Mouse (Mus musculus): ENCODE data around the gene Rassf7.

Rassf7 gene

DNA sequence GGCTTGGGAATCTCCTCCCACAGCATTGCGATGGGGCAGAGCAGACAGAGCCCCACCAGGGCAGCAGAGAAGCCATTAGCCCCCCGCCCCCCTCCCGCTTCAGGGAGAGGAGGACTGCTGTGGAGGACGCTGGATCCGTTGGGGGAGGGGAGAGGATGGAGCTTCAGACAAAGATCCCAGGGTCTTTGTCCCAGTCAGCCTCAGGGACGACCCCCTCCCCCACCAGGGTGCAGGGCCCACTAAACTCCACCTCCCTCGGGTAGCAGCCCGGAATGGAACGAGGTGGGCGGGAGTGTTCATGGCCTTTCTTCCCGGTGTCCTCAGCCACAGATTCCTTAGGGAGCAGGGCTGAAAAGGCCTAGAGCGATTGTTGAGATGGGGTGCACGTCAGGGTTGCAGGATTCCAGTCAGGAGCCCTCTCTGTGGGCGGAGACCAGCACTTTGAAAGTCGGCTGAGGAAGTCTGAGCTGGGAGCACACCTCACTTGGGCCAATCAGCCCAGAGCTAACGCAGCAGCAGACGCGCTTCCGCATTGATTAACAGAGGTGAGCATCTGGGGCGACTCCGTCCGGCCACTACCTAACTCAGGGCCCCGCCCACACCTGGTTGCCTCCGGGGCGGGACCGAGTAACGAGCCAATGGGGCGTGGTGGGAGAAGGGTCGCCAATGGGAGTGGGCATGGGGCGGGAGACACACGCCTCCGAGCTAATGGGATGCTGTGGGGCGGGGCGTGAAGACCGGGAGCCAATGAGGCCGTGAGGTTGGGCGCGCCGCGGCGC lies at the start of gene Rassf7:
TSS of gene Rassf7 (plus strand) at position 760 of the 779 bp plus-strand sequence.
- DNase-seq (ENCODE audit: low spot score in 2 of 2), result peak; percentile 93 to 94

DNA sequence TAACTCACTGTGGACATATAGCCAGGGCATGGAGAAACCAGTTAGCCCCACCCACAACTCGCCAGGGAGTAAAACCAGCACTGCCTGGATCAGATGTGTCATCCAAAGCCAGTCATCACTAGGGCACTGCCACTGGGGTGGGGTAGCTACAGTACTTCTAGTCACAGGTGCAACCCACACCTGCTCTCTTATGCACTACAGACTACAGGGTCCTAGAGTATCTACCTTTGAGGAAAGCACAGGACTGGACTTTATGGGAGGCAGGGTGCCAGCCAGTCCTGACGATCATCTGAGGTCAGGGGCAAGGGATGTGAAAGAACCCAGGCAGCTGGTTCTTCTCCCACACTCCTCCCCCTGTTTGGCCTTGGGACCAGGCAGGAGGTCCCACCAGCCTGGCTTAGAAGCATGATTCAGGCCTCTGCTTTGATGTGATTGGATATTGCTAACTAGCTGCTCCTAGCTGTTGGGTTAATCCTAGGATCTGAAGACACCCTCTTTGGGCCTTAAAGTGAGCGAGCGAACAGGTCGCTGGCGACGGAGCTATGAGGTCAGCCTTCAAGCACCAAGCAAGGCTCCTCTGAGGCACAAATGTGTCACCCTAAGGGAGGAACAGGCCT lies 47.7 kb upstream of the Rassf7 start:
- DNase-seq (ENCODE audit: low spot score in 2 of 2), result peak; percentile 55 to 67

DNA sequence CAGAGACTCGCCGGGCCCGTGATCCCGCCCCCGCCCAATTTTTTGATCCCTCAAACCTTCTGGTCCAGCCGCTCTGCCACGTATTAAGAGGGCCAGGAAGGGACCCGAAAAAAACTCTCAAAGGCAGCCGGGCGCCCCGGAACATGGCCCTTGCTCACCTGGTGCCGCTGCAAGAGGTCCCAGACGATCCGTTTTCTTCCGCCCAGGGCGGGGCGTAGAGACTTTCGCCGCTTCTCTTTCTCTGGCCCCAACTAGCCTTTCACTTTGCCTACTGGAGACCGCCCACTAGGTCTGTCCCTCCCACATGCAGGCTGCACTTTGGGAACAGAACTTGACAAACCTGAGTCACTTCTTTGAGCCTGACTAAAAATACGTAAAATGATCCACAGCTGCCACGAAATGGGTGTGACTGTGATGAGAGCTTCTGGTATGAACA lies 47.1 kb upstream of the Rassf7 start:
- DNase-seq (ENCODE audit: low spot score in 2 of 2), result peak; percentile 76 to 83

DNA sequence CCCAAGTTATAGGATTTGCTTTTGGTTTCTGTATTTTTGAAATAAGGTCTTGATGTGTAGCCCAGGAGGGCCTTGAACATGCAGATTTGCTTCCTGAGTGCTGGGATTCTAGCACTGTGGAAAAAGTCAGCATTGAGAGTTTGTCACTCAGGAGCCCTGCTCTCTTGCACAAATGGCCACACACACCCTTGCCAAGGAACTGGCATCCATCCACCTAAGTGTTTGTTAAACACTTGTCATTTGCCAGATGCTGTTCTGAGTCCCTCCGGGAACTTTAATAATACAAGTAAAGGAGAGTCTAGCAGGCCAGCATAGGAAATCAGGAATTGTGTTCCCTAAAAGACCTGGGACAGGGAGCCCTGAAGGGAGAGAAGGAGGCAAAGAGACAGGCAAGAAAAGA lies 46.4 kb upstream of the Rassf7 start:
- DNase-seq (ENCODE audit: low spot score in 2 of 2), result no peak

DNA sequence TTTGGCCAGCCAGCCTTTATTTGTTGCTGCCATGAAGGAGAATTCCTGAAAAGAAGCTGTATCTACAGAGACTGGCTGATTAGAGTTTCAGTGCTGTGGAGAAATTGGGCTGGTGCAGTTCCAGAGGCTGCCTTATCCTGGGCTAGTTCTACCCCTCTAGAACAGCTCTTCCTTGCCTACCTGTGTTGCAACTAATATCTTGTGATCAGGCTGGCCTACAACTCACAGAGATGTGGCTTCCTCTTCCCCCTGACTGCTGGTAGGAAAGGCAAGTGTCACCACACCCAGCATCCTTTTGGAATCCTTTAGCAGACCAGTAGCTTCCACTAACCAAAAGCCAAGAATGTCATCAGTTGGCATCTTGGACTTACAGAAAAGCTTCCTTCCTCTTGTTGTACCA lies 45.8 kb upstream of the Rassf7 start:
- DNase-seq (ENCODE audit: low spot score in 2 of 2), result no peak

DNA sequence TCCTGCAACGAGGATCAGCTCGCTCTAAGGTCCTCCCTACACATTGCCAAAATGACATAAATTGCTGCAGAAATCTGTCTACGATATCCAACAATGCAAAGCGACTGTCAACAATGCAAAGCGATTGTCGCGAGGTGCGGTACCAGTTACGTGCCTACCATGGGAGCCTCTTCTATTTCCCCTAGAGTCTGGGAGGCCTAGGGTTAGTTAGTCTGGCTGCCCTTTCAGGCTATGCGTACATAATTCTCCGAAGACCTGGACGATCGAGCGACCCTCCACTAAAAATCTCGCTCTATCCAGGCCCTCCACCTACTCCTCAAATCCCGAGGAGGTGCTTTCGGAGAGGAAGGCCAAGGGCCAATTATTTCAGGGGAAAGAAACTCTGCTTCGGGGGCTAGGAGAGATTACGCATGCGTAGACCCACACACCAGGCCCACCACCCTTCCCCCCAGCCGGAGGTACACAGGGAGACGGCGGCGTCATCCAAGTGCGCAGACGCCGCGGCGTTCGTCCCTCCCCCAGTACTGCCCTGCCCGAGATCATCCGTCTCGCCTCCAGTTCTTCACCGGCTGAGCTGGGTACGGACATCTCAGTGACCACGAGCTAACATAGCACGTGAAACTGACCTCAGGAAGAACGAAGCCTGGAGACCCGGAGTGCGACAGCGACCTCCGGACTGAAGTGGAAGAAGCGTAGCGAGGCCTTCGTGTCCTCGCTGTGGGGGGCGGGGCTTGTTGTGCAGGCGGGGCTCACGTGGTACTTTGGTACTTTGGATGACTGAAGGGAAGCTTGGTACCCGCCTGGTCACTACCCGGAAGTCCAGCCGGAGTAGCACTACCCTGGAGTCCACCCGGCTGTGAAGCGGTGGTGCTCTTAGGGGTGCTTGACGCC lies 43.3 kb upstream of the Rassf7 start, which contains the start of gene Rnh1:
TSS of gene Rnh1 (minus strand) at position 742 of the 891 bp plus-strand sequence.
- DNase-seq (ENCODE audit: low spot score in 2 of 2), result peak; percentile 87 to 89

DNA sequence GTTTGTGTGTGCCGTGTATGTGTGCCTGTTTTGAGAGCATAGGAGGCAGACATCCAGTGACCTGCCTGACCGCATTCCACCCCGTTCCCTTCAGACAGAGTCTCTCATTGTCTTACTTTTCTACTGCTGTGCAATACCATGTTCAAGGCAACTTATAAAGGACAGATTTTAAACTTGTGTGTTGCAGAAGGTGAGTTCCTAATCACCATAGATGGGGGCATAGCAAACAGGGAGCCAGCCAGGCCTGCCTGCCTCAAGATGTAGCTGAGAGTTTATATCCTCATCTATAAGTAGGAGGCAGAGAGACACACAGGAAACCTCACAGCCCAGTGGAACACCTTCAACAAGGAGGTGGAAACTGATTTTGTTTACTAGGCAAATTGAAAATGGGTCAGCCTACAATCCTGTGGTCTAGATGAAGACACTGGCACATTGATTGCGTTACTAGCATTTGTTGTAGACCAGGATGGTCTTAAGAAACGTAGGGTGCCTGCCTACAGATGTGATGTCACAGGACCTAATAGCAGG lies 42.3 kb upstream of the Rassf7 start:
- DNase-seq (ENCODE audit: low spot score in 2 of 2), result no peak

DNA sequence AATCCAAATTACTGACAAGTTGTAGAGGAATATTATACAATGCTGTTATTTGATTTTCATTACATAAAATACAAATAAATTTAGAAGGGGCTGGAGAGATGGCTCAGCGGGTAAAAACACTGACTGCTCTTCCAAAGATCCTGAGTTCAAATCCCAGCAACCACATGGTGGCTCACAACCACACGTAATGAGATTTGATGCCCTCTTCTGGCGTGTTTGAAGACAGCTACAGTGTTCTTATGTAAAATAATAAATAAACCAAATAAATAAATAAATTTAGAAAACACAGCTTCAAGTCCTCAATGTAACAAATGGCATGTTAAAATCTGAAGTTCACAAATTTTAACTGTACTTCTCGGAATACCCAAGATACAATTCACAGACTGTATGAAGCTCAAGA lies 40.6 kb upstream of the Rassf7 start:
- no peak for DNase-seq (ENCODE audit: low spot score in 2 of 2)

DNA sequence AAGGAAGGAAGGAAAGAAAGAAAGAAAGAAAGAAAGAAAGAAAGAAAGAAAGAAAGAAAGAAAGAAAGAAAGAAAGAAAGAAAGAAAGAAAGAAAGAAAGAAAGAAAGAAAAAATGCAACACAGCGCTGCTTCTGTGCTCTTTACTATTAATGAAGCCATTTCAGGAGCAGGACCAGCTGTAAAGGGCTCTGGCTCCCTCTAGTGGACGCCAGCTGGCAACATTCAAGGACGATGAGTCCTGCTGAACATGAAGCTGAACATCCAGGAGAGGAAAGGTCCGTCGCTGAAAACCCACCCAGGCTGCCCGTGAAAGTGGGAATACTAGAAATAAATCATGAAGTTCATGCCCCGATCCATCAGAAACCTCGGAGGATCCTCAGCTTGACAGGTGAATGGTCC lies 39.5 kb upstream of the Rassf7 start:
- DNase-seq (ENCODE audit: low spot score in 2 of 2), result peak; percentile 69 to 88

DNA sequence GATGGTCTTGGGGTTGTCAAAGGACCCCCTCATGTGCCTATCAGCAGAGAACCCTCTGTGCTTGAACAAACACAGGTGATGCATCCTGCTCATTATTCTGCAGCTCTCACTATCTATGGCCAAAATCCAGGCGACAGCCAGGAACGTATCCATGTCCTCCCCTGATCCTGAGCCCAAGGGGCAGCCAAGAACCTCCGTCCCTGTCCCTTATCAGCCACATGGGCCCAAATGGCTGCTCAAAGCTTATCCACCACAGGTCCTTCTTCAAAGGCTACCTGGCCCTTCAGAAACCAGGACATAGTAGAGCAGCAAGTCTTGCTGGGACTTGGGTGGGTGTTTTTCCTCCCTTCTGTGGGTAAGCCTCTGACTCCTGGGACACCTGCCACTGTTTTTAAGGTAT lies 27.5 kb upstream of the Rassf7 start:
- no peak for DNase-seq (ENCODE audit: low spot score in 2 of 2)

DNA sequence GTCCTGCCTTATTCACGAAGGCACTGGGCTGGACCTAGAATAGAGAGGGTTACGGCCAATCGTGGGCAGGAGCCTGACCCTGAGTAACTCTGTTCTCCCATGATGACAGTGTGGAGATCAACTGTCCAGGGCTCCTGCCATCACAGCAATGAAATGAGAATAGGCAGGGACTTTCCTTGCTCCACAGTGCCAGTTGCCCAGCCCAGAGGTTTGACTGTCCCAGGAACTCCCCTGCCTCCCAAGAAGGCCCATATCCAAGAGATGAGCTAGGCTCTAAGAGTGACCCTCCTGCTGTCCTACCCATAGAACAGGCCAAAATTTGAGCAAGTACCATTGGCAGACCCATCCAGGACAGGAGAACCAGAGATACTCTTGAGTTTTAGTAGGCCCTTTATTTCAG lies 26.9 kb upstream of the Rassf7 start:
- DNase-seq (ENCODE audit: low spot score in 2 of 2), result no peak

DNA sequence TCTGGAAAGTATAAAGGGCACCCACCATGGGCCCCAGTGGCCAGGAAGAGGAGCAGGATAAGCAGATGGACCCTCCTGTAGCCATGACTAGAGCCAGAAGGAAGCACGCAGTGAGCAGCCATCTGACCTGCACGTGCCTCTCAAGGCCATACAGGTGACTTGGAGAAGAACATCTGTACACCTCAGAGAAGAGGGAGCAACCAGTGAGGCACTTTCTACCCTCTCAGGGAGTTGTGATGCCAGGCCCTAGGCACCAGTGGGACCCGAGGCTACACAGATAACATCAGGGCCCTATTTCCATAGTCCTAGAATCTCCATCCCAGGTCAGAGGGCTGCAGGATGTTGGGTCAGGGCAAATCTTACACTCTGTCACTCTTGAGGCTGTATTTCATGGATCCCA lies 25.4 kb upstream of the Rassf7 start:
- no peak for DNase-seq (ENCODE audit: low spot score in 2 of 2)

DNA sequence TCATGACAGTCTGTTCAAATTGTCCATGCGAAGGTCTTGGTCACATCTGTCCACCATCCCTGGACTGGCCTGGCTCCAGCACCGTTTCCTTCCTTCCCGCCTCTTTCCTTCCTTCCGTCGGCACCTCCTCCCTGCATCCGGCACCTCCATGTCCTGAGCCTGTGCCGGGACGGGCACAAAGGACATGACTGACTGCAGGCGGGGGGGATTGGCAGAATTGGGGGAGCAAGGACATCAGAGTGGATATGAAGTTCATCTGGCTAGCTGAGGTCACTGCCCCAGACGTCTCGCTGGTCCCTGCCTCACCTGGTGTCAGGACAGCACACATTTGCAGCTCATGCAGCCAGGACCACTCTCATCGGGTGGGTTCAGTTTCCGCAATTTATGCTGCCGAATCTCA lies 24.6 kb upstream of the Rassf7 start:
- DNase-seq (ENCODE audit: low spot score in 2 of 2), result no peak

DNA sequence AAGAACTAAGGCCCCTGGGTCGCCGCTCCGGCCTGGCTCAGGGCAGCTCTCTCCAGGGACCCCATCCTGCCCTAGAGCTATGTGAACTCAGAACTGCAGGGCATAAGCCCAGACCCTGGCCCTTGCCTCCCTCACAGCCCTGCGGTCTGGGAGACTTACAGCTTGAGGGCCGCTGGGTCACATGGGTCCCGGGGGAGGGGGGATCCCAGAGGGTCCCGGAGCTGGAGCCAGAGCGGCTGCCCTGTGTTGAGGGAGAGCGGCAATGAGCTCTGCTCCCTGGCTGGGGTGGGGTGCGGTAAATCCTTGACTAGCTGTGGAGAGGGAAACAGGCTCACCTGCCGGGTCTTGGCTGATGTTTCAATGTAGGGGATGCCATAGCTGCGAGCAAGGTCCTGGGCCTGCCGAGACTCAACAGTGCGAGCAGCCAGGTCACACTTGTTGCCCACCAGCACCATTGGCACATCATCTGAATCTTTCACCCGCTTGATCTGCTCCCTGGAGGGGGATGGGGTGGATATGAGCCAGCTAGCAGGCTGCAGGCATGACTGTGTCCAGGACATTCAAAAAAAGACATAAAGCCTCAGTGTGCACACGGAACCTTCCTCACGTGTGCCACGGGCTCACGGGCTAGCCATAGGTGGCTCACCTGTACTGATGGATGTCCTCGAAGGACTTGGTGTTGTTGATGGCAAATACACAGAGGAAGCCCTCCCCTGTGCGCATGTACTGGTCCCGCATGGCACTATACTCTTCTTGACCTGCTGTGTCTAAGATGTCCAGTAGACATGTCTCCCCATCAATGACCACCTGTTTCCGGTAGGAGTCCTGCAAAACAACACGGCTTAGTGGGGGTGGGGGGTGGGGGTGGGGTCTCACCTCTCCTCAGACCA lies 23.6 kb upstream of the Rassf7 start:
- no peak for DNase-seq (ENCODE audit: low spot score in 2 of 2)

DNA sequence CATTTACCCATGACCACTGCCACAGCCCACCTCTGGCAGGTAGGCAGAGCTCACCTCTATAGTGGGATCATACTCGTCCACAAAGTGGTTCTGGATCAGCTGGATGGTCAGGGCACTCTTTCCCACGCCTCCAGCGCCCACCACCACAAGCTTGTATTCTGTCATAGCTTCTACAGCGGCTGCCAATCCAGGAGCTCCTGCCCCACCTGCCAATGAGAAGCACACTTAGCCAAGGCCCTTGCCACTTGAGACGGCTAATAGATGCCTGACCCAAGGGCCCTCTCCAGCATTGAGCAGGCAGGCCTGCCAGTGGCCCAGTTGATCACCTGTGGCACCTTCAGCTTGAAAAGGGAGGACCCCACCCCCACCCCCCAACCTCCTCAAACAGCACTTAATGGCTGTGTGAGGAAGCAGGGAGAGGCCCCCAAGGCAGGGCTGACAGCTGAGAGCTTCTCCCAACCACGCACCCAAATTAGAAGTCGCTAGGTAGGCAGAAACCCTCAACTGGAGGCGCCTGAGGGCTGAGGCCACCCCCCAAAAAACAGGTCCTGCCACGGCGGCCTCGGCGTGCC lies 22.8 kb upstream of the Rassf7 start:
- DNase-seq (ENCODE audit: low spot score in 2 of 2), result no peak

DNA sequence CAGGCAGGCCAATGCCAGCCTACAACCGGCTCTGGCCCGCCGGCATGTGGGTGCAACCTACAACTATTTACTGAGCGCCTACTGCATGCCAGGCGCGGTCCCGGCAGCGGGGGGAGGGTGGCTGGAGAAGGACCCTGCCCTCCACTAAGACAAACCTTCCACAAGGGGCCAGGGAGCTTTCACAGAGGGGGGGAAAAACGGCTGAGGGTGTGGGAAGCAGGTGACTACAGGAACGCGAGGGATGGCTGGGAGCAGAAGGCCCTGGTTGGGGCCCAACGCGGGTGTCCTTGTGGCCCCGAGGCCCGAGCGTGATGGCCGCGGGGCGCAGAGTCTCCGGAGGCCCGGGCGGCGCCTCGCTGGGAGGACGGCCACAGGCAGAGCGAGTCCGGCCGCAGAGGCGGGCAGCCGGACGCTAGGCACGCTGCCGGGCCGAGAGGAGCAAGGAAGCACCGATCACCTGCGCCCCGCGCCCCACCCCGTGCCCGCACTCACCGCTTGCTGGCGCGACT lies 22.3 kb upstream of the Rassf7 start:
- peak; percentile 80 to 83 for DNase-seq (ENCODE audit: low spot score in 2 of 2)

DNA sequence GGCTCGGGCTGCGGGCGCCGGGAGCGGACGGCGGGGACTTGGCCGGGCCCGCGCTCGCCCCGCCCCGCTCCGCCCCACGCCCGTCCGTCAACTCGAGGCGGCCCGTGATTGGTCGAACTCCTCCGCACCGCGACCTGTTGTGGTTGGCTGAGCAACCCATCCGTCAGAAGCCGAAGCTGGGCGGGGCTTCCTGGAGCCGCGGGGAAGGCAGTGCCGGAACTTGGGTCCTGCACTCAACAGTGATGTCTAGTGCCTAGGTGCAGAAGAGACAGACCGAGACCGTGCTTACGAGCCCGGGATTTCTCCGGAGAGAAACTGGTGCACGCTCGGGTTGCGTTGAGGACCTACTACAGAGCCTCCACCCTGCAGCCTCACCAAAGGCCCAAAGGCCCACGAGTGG lies 21.7 kb upstream of the Rassf7 start, which contains the start of the genes Hras and Lrrc56:
TSS of gene Hras (minus strand) at position 58 of the 400 bp plus-strand sequence.
TSS of gene Lrrc56 (plus strand) at position 210 of the 400 bp plus-strand sequence.
- peak; percentile 98 for DNase-seq (ENCODE audit: low spot score in 2 of 2)

DNA sequence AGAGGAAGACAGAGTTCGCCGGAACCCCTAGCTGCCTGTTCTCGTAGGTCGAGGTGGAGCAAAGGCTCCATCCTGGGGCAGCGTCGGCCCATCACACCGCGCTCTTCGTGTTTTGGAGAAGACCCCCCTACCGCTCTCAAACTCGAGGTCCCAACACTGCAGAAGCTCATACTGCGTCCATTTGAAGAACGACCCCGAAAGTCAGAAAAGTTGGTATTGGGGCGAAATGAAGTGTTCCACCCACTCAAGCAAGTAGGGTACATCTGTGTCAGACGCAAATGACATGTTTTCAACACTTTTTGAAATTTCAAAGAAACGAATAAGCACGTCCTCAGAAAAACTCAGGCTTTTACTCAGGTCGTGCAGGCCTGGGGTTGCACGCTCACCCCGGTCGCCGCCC lies 21.3 kb upstream of the Rassf7 start:
- DNase-seq (ENCODE audit: low spot score in 2 of 2), result no peak

DNA sequence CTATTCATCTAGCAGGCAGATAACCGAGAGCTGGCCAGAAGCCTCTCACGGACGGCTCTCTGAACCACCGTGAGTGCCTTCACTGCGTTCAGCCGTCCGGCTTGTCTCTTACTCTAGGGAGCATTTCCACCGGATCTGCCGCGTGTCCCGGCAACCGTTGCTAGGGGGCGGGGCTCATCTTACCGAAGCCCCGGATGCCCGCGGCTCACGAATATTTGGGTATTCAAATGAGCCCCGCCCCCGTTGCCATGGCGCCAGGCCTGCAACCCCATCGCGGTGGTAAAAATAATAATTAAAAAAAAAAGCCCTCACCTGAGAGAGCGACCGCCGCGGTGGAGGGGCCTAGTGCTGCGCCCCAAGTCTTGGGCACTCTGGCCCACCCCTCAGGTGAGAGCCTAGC lies 20.8 kb upstream of the Rassf7 start:
- DNase-seq (ENCODE audit: low spot score in 2 of 2), result peak; percentile 84 to 90

DNA sequence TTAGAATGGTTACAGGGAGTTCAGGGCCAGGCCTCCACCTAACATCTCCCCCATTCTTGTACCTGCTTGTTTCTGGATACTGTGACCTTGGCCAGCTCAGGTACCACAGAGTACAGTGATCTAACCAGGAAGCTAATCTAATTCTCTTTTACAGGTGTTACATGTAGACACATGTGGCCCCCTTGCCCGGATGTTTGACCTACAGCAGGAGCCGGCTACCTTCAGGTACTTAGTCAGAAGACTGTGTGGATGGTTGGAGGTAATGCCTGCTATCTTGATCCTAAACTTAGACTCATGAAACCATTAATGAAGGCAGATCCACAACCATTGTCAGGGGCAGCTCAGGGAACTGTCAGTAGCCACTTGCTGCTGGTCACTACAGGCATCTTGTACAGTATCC lies 19.9 kb upstream of the Rassf7 start:
- no peak for DNase-seq (ENCODE audit: low spot score in 2 of 2)
